Mouse (Mus musculus): ENCODE measurements at regions not wholly inside any gene's neighbourhood (a gene's known extent, or its start where the extent isn't known, plus 50 kb on each side); places are given as distances from the start of the nearest gene placed in this dataset.
A peak's percentile ranks its signal among the peaks of the same experiment; 100 is the strongest.

DNA sequence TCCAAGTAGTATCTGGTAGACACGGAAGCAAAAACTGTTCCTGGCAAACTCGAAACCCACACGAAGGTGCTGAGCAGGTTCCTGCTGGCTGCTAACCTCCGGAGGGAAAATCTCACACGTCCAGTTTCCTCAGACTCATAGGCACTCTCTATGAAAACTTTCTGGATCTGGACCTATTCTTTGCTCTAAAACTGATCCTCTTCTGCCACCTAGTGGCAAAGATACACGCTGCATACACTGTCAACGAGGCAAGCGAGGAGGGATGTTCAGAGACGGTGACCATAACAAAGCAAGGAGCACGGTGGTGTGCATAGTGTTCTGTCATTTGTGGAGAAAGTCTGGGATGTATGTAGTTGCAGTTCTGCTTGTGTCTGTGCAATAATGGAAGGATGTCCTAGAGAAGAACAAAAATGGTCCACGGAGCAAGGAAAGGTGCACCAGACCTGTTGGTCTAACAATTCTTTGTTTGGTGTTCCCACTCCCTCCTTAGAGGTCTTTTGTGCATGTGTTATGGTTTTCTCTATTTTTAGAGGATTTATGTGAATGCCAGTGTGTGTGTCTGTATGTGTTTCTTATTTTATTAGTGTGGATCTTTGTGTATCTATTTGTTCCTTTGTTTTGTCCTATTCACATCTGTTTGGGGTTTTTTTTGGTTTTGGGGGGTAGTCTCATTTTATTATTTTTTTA, 57.0 kb upstream of the Siglech start:
- DNase-seq: peak; percentile 58

Measured in kidney, postnatal 10 days (tissue).